Mouse (Mus musculus) inflammation-experienced regulatory T-cells (primary cell): ENCODE data around the gene Alg5. TPM values are rescaled to one million over a fixed set of nuclear protein-coding genes. Genes with fewer than 3 reads are reported as not detected.

ENCODE experiments used
- polyA plus RNA-seq, 2 experiments: library from polyadenylated mRNA; unstranded; fragments of 100-300 nt; shearing (Covaris generic); gene quantifications; one replicate each; pipeline ENCODE4 v1.2.1; 2017

Alg5 gene
- 10 to 100 TPM; 77.9 to 95.9 TPM for polyA plus RNA-seq

DNA sequence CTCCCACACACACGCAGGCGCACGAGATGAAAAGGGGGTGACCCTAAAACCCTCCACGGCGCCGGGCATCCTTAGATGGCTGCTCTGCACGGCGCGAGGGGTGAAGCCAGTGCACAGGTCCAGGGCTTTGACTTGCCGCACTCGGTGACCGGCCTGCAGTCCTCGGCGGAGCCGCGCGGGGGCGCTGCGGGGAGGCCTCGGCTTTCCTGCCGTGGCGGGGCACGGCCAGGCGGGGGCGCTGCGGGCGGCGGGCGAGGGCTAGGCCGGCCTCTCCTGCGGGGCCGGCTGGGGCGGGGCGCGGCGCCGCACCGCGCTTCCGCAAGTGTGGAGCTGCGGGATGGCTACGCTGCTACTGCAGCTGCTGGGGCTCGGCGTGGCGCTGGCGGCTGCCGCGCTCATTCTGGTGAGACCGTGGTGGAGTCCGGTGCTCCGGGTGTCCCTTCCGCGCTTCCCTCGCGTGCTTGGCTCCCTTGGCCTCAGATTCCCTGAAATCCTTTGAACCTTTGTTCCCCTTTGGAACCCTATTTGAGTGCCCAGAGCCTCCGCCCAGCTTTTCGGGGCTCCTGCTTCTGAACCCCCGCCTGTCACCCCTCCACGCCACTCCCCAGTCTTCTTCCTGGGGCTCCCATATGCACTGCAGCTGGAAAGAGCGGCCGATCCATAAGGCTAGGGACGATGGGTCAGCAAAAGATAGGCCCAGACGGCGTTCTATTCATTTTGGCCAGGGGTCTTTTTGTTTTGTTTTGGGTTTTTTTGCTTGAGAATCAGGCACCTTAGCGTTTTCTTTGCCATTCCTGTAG lies at the start of gene Alg5, which contains the start of gene Exosc8:
Alg5 (plus strand) TSS at position 293 of the 800 bp plus-strand sequence.
Exosc8 (minus strand) TSS at position 147 of the 800 bp plus-strand sequence.

DNA sequence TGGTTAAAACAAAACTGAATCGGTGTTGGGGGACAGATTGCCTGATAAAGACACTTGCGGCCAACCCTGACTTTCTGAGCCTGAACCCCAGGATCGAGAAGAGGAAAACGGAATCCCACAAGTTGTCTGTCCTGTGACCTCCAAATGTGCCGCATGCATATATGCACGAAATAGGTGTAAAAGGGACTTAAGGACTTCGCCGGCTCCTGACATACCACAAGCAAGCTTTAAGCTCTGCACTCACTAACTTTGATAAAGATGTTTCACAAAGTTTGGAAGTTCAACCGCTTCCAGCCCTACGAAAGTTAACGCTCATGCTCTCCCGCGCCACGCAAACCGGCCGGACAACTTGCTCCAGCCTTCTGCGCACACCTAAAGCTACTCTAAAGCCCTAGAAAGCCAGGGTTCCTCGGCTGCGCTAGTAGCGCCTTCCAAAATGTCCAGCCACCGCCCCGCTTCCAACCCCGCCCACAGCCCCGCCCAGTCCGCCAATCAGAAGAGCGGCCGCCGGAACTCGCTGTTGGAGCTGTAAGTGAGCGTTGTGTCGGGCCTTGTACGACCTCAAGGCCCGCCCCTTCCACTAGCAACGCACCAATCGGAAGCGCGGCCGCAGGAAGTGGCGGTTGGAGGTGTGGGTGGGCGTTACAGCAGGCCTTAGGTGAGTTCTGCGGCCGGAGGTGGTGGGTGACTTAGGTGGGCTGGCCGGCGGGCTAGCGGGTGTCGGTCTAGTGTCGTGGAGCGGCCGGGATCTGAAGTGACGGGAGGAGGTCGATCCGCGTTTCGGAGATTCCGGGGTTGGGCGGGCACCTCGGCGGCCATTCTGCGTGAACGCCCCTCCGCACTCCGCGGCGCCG lies 42.9 kb upstream of the Alg5 start, which contains the start of gene Supt20:
Supt20 (plus strand) TSS at position 606 of the 854 bp plus-strand sequence.

DNA sequence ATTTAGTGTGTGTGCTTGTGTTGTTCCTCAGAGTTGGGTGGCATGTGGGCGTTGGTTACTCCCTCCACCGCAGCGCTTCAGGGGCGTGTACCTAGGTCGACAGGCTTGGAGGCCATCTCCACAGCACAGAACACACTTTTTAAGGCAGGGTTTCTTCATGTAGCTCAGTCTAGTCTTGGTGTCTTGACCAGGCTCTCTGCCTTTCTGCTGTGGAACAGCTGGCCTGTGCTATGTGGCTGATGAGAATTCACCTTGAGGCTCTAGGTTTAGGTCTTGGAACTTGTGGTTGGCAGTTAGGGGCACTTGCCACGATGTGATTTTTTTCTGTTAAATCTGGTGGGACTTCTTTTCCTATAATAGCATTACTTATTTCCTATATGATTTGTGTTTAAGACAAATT lies 21.1 kb upstream of the Alg5 start, which contains the start of gene Gm21958:
Gm21958 (minus strand) TSS at position 101 of the 400 bp plus-strand sequence.

DNA sequence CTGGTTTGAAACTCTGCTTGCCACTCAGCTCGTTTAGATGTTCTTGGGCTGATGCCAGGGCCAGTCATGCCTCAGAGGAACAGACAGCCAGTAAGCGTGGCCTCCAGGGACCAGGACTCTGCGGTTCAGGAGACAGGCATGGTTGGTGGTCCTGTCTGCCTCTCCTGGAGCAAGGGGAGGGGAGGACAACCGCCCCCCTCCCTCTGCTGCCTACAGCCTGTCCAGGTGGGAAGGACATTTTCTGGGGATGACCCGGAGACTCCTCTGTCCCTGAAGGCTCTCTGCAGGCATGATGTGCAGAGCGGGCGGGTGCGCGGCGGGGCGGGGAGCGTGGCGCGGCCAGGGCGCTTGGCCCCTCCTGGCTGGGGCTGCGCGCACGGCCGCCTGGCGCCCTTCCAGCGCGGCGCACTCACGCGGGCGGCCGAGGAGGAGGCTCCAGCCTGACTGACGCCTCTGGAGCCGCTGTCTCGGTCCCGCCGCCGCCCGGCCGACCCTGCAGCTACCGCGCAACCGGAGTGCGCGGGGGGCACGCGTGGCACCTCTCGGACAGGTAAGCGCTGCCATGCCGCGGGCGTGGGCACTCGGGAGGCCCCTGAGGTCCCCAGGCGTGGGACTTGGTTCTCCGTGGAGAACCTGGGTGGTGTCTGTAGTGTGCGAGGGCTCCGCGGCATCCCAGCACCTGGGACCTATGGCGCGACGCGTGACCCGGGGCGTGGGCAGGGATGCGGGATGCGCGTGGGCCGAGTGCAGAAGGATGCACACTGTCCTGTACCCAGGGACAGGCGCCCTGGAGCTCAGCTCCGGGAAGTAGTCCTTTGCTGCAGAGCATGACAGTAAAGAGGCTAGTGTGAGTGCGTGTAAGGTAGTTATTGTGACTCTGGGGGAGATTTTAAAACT lies 20.1 kb downstream of the Alg5 start, which contains the start of gene Smad9:
Smad9 (plus strand) TSS at position 438 of the 897 bp plus-strand sequence.

Other genes starting within 250 kb of the Alg5 start
- gene Supt20, start 42.7 kb upstream of the Alg5 start, polyA plus RNA-seq, result 100 to 1,000 TPM; 239 to 276 TPM
- not detected for gene Gm21958, start 21.2 kb upstream of the Alg5 start, polyA plus RNA-seq
- gene Exosc8, start 146 bp upstream of the Alg5 start, polyA plus RNA-seq, result 100 to 1,000 TPM; 191 to 206 TPM
- not detected for gene Smad9, start 20.0 kb downstream of the Alg5 start, polyA plus RNA-seq
- 100 to 1,000 TPM in 1 of 2 experiments, 10 to 100 TPM in 1; 88.0 to 130 TPM for gene Rfxap, start 72.3 kb downstream of the Alg5 start, polyA plus RNA-seq
- under 1 TPM in 1 of 2 experiments, not detected in 1; 0.32 TPM for gene Sertm1, start 180.3 kb downstream of the Alg5 start, polyA plus RNA-seq